Mouse (Mus musculus) heart, postnatal 10 days (tissue): ENCODE measurements around the gene Trim80. TPM values are rescaled to one million over a fixed set of nuclear protein-coding genes. Genes with fewer than 3 reads are reported as not detected.
"Not testable (repeated sequence)": the region's sequence is repeated elsewhere in the genome, so short reads cannot be mapped to it uniquely, and the experiment has no call there.

Experiments used
- DNase-seq, 2 experiments: peaks; one replicate each; pipeline ENCODE4 v3.0.0; 2021
- intact Hi-C: fragments of 180-260 bp; cut with DNase I; formaldehyde crosslinking; loops from one replicate; pipeline ENCODE4 v1.15.1; 2025
- total RNA-seq, 2 experiments: library from RNA; stranded (reverse); gene quantifications; 2 replicates each; pipeline ENCODE4 v1.2.3; 2021

Trim80 gene
- total RNA-seq, 2 experiments from 2014 or later: not detected

DNA sequence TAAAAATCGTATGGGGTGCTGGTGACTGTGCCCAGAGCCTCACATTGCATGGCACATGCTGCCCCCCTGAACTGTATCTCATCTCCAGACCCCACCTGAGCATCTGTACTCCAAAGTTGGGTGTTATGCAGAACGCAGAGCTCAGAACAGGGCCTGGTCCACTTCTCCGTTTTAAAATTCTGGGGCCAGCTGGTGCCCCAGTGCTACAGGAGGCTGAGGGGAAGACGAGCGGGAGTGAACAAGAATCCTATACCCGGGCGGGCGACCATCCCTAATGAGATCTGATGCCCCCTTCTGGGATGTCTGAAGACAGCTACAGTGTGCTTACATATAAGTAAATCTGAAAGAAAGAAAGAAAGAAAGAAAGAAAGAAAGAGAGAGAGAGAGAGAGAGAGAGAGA is 20.6 kb downstream of the Trim80 start:
- intact Hi-C loops: no loop called here
- no peak for DNase-seq

DNA sequence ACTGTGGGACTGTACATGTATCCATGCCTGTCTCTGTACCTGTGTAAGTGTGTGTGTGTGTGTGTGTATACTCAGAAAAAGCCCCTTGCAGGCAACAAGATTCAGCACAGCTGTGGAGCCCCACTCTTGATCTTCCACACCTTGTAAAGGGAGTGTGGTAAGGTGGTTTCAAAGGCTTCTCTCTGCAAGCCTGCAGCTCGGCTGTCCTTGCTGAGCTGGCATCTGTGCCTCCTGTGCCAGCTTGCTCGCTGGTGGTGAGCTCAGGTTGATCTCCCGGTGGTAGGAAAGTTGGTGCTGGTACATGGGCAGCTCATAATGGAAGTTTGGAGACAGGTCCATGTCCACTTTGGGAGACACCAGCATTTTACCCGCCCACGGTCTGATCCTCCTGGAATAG is 21.5 kb downstream of the Trim80 start:
- no peak for DNase-seq
- intact Hi-C loops: no loop called here

DNA sequence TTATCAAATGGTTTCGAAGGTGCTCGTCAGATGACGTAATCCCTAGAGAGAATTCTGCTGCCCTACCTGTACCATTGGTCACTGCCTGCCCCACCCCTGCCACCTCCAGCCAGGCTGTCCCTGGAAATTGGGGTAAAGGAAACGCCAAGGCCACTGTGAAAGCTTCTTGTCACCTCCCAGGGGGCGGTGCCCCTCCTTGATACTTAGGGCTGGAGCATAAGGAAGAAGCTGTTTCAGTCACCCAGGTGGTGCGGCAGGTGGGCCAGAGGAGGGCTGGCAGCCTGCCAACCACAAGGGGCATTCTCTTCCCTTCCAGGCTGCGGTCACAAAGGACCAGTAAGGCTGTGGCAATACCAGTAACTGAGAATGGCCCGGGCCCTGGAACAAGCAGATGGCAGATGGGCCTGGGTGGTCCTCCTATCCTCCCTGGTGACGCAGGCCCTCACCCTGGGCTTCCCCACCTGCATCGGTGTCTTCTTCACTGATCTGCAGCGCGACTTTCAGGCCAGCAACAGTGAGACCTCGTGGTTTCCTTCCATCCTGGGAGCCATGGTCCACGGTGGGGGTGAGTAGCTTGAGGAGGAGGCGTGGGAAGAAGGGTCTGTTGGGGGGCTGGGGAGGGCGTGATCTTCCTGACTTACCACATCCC is 22.0 kb downstream of the Trim80 start, which contains the start of gene Slc16a5:
Gene Slc16a5, plus strand, starts transcription at position 232 of the 649 bp plus-strand sequence.
- intact Hi-C loops: no loop called here
- no peak for DNase-seq

DNA sequence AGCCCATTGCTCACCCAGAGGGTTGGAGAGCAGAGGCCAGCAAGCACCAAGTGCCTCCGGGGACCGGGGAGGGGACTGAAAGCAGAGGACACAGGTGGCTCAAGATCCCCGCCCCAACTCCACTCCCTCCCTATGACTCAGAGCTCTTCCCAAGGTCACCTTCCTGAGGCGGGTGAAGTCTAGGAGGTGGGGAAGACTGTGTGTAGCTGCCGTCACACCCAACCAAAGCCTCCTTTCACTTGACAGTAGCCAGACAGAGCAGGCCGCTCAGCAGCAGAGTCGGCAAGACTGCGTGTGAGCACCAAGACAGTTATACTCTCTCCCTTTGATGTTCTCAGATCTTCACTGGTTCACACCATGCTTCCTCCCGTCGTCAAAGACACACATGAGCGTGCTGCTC is 23.1 kb downstream of the Trim80 start:
- intact Hi-C loops: no loop called here
- no peak for DNase-seq

DNA sequence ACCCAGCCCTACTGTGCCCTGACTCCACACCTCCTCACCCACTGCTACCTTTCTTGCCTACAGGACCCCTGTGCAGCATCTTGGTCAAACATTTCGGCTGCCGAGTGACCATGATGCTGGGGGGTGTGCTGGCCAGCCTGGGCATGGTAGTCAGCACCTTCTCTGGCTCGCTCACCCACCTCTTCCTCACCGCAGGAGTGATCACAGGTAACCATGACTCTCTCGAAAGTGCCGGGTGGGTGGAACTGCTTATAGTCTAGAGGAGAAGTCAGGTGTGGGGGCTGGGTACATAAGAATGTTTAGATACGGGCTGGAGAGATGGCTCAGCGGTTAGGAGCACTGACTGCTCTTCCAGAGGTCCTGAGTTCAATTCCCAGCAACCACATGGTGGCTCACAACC is 24.5 kb downstream of the Trim80 start:
- intact Hi-C loops: no loop called here
- no peak for DNase-seq

DNA sequence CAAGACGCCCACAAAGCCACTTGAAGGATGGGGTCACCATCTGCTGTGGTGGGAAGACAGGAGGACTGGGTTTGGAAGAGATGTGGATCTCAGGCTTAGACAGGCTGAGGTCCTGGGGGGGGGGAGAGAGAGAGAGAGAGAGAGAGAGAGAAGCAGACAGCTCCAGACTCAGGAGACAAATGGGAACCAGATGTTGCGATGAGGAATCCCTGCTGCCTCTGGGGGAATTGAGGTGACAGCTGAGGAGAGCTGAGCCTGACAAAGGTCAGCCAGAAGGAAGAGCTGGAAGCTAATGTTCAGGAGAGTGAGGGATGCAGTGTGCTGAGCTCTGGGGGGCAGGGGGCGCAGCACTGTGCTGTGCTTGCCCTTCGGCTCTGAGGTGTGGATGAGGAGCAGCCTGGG is 26.9 kb downstream of the Trim80 start:
- no peak for DNase-seq
- intact Hi-C loops: no loop called here

DNA sequence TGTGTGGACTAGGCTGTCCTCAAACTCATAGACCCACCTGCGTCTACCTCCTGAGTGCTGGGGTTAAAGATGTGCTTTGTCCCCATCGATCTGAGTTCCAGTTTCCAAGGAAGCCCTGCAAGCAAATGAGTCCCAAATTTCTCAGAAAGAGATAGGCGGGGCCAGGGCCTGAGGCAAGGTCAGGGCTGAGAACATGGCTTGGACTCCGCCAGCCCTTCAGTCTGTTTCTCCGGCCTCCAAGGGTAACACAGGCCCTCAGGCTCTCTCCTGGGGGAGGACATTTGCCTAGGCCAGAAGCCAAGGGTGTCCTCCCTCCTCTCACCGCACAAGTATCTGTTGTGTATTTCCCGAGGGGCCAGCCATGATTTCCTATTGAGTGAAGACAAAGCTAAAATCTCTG is 31.8 kb downstream of the Trim80 start:
- DNase-seq: peak in 1 of 2 experiments; percentile 37
- intact Hi-C loops: no loop called here

DNA sequence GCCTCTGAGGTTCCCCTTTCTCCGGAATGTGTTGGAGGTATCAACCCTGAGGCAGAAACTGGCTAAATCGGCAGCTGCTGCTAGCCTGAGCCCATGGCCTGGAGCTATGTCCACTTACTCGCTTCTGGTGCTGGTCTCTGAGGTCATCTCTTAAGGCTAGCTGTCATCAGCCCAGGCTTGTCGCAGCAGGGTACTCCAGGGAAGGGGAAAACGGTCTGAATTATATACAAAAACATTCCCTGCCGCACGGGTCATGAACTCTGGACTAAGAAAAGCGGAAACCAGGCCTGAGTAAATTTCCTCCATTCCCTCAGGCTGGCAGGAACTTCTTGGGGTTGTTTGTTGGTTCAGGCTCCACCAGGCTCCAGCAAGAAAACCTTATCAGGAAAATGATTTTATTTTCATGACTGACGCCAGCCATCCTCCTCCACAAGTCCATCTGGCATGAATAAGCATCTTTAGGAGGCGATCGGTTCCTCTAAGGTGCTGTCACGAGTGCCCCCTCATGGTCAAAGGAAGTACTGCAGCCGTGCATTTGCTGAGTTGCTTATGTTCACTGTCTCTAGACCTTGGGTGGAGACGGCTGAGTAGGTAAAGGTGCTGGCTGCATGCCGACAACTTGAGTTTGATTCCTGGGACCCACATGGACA is 33.4 kb downstream of the Trim80 start:
- DNase-seq: peak; percentile 95 to 96
- intact Hi-C loops: loop anchor here (1.0 to 2.0 kb wide), 3 partner anchors 15 to 114 kb away; no protein-coding TSS in a partner anchor

DNA sequence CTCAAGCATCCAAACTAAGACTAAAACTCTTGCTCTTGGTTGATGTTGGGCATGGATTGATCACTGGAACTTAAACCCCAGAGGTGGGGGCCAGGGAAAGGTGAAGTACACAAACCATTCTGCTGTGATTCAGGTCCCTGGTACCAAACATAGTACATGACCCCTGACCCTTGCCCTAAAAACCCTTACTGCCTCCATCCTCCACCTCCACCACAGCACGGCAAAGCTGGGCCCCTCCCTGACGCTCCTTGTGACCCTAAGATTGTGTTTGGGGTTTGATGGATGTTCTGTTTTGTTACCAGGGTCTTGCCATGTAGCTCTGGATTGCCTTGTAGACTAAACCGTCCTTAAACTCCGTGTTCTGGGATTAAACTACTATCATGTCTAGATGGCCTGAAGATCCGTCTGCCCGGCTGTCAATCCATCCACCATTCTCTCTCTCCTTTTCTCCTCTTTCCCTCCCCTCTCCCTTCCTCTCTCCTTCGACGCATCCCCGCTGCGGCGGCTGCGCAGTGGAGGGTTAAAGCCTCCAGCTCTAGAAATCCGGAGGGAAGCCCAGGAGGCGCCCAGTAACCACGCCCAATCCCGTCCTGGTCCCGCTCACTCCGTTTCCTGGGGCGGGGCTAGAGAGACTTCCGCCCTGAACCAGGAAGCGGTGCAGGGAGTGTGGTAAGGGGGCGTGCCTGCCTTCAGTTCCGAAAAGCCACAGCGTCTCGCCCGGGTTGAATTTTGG is 34.8 kb downstream of the Trim80 start, which contains the start of gene Armc7:
Gene Armc7, plus strand, starts transcription at position 643 of the 733 bp plus-strand sequence.
- peak; percentile 96 to 98 for DNase-seq
- intact Hi-C loops: loop anchor here (2.0 kb wide), 1 partner anchor 46 kb away; no protein-coding TSS in a partner anchor

DNA sequence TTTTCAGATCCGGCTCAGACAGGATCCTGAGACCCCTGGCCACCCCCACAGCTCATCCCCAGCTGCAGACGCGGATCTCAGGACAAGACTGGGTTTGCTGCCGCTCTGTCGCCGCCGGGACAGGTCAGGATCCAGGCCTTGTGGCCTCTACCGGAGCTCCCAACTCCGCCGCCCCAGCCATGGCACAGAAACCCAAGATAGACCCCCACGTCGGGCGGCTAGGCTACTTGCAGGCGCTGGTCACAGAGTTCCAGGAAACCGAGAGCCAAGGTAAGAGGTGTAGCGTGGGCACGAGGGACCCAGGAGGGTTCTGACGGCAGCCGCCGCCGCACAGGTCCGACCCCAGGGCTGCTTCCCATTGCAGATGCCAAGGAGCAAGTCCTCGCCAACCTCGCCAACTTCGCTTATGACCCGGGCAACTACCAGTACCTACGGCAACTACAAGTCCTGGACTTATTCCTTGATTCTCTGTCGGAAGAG is 35.5 kb downstream of the Trim80 start:
- intact Hi-C loops: loop anchor here (2.0 kb wide), 1 partner anchor 47 kb away; no protein-coding TSS in a partner anchor

DNA sequence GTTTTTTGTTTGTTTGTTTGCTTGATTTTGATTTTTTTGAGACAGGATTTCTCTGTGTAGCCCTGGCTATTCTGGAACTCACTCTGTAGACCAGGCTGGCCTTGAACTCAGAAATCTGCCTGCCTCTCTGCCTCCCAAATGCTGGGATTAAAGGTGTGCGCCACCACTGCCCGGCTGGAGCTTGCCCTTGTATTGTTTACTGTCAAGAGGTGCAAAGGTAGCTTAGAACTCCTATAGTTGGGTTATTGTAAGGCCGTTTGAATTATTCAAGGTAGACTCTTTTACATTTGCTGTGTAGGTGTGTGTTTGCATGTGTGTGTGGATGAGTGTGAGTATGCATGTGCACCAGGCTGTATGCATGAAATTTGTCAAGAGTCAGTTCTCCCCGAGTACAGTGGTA is 36.3 kb downstream of the Trim80 start:
- intact Hi-C loops, DNase-seq: not testable (repeated sequence)

More for the DNA sequence above, 35.5 kb downstream of the Trim80 start:
- DNase-seq: no peak

DNA sequence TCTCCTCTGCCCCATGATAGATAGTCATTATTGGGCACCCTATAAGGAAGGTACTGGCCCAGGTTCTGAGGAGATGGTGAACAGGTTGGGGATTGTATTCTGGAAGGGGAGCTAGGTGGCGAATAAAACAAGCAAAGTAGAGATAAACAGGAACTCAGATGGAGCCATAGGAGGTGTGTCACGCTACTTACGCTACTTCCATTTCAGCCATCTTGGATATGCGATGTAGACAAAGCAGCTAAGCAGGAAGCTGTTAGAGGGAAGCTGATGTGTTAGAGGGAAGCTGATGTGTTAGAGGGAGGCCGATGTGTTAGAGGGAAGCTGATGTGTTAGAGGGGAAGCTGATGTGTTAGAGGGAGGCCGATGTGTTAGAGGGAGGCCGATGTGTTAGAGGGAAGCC is 37.0 kb downstream of the Trim80 start:
- intact Hi-C loops, DNase-seq: not testable (repeated sequence)

DNA sequence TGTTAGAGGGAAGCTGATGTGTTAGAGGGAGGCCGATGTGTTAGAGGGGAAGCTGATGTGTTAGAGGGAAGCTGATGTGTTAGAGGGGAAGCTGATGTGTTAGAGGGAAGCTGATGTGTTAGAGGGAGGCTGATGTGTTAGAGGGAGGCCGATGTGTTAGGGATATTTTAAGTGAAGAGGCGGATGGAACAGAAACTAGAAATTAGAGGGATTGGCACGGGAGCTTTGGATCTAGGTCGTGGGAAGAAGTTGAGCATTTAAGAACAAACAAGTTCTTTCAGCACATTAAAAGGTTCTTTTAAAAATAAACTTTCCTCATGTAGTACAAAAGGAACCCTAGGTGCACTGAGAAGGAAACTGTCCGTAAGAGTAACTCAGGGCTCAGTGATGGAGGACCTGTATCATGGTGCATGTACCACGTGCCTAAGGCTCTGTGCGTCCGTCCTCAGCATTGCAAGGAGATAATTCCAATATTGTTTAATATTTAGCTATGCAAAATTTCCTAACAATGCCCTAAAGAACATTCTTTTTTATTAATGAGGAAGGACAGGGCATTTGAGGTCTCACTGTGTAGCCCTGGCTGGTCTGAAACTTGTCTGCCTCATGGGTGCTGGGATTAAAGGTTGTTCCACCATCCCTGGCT is 38.1 kb downstream of the Trim80 start:
- intact Hi-C loops: no loop called here
- no peak for DNase-seq

DNA sequence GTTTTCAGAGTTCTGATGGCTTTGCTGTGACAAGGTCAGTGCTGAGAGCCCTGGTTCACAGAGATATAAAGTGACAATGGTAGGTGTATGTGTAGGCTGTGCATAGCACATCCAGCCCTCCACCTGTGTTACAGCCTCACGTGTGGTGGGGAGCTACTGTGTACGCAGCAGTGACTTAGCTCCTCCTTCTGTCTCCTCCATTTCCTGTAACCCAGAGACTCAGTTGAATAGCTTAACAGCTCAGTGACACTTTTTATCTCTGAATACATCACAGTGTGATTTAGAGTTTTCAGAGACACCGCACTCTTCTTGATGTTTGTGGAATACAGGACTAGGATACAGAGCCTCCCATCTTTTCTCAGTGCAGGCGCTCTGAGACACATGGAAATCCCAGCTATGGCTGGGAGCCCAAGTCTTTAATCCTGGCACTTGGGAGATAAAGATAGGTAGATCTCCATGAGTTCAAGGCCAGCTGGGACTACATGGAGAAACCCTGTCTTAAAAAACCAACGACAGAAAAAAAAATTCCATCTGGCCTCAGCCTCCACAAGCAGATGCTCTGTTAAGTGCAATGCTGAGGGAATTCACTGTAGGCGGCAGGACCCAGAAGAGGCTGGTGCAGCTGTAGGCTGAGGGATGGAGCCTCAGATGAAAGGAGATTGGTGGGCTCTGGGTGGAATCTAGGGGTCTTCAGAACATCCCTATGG is 41.4 kb downstream of the Trim80 start:
- intact Hi-C loops: loop anchor here (5.0 to 10.0 kb wide), 2 partner anchors 231 to 353 kb away; no protein-coding TSS in a partner anchor
- DNase-seq: no peak

DNA sequence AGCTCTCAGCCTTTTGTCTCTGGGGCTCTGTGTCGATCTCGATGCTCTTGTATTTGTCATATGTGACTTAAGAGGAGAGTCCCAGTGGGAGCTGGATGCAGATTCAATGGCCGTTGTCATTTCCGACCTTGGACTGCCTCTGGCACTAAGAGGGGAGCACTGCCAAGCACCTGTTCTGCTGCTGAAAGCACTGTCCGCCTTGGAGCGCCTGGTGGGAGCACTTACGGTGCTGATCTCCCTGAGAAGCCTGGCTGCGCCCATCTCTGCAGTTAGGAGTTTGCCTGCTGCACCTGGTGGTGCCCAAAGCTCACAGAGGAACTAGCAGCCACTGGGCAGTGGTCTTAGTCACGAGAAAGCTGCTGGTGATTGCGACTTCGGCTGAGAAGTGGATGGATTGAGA is 42.9 kb downstream of the Trim80 start:
- intact Hi-C loops: loop anchor here (1.0 to 10.0 kb wide), 3 partner anchors 55 to 352 kb away; no protein-coding TSS in a partner anchor
- no peak for DNase-seq

DNA sequence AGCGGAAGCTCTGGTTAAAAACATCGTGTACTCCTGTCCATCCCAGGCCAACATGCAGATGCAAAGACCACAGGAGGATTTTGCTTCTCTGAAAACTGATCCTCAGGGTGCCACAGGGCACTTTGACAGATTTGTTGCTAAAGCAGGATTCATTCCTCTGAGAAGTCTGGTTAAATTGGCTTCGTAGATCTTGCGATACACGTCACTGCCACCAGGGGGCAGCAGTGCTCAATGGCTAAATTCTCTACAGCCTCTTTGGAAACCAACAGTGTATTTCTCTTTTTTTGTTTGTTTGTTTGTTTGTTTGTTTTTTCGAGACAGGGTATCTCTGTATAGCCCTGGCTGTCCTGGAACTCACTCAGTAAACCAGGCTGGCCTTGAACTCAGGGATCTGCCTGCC is 43.4 kb downstream of the Trim80 start:
- peak; percentile 78 to 87 for DNase-seq
- intact Hi-C loops: loop anchor here (1.0 to 10.0 kb wide), 3 partner anchors 55 to 351 kb away; no protein-coding TSS in a partner anchor

DNA sequence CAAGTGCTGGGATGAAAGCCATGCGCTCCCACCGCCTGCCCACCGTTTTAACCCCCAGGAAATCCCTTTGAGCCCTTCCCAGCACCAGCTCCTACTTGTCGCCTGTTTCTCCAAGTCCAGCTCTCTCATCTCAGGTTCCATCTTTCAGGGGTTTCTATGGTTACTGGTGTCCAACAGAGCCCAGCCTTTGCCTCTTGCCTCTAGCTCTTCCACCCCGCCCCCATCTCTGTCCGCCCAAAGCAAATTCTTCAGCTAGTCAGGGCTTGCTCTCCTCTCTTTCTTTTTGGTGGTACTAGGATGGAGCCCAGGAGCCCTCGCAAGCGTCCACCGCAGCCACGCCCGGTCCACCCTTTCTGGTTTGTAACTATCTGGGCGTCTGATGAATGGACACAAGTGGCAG is 44.8 kb downstream of the Trim80 start:
- intact Hi-C loops: loop anchor here (10.0 kb wide), 1 partner anchor 350 kb away; no protein-coding TSS in a partner anchor
- DNase-seq: no peak

DNA sequence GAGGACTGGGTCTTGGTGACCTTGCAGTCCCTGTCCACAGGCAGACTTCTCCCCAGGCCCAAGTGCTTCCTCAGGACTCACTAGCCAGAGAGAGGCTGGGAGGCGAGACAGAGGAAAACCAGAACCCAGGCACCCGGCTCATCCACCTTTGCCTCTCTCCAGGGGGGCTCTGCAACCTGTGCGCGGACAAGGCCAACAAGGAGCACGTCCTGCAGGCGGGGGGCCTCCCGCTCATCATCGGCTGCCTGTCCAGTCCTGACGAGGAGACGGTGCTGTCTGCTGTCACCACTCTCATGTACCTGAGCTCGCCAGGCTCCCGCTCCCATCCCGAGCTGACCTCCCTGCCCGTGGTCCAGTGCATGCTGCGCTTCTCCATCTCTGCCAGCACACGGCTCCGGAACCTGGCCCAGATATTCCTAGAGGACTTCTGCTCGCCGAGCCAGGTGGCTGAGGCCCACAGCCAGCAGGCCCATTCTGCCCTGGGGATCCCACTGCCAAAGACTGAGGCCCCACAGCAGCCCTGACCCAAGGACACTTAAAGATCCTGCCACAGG is 48.3 kb downstream of the Trim80 start:
- DNase-seq: no peak
- intact Hi-C loops: loop anchor here (10.0 kb wide), 1 partner anchor 346 kb away; no protein-coding TSS in a partner anchor
